Mouse (Mus musculus): ENCODE data around the gene Nfya. TPM values are rescaled to one million over a fixed set of nuclear protein-coding genes. Genes with fewer than 3 reads are reported as not detected.

Nfya gene
- polyA plus RNA-seq, 1 experiment = 63.7 TPM

- no peak overlapping the region for H3K27ac ChIP-seq (ENCODE audit: insufficient read depth, low read depth, low read length)
- no peaks in the 10 kb centered on the region for H3K4me1 ChIP-seq (ENCODE audit: control insufficient read depth, insufficient read depth, low read length)
- TF ChIP-seq POLR2A (IDR thresholded peaks at IDR 0.05; ENCODE audit: borderline replicate concordance, low read depth, low read length) = no peak
- no peak for TF ChIP-seq CTCF (IDR thresholded peaks at IDR 0.05; ENCODE audit: low read depth, low read length)
- no peak overlapping the region for H3K4me3 ChIP-seq (ENCODE audit: insufficient read depth, low read length)
Measured at GRCm38 (mm10) chr17:48372987-48373386, 36.7 kb downstream of the Nfya start.

- no peak overlapping the region for H3K4me3 ChIP-seq (ENCODE audit: insufficient read depth, low read length)
- TF ChIP-seq POLR2A (IDR thresholded peaks at IDR 0.05; ENCODE audit: borderline replicate concordance, low read depth, low read length) (no peak), CTCF (IDR thresholded peaks at IDR 0.05; ENCODE audit: low read depth, low read length) (no peak)
- H3K4me1 ChIP-seq (ENCODE audit: control insufficient read depth, insufficient read depth, low read length) = no peaks in the 10 kb centered on the region
- H3K27ac ChIP-seq (ENCODE audit: insufficient read depth, low read depth, low read length) = no peak overlapping the region
Measured at GRCm38 (mm10) chr17:48371621-48372020, 38.1 kb downstream of the Nfya start.

GRCm38 (mm10) chr17:48366806-48367205, 42.9 kb downstream of the Nfya start:
- Histone ChIP-seq H3K4me1 (ENCODE audit: control insufficient read depth, insufficient read depth, low read length) (no peaks in the 10 kb centered on the region), H3K27ac (ENCODE audit: insufficient read depth, low read depth, low read length) (no peak overlapping the region), H3K4me3 (ENCODE audit: insufficient read depth, low read length) (no peak overlapping the region)
- TF ChIP-seq CTCF (IDR thresholded peaks at IDR 0.05; ENCODE audit: low read depth, low read length) (no peak), POLR2A (IDR thresholded peaks at IDR 0.05; ENCODE audit: borderline replicate concordance, low read depth, low read length) (no peak)

GRCm38 (mm10) chr17:48365511-48366155, 44.1 kb downstream of the Nfya start:
- no peaks in the 10 kb centered on the region for H3K4me1 ChIP-seq (ENCODE audit: control insufficient read depth, insufficient read depth, low read length)
- TF ChIP-seq CTCF (IDR thresholded peaks at IDR 0.05; ENCODE audit: low read depth, low read length) (no peak), POLR2A (IDR thresholded peaks at IDR 0.05; ENCODE audit: borderline replicate concordance, low read depth, low read length) (no peak)
- H3K27ac ChIP-seq (ENCODE audit: insufficient read depth, low read depth, low read length) = no peak overlapping the region
- H3K4me3 ChIP-seq (ENCODE audit: insufficient read depth, low read length) = no peak overlapping the region

GRCm38 (mm10) chr17:48363421-48363965, 46.2 kb downstream of the Nfya start:
- Histone ChIP-seq H3K27ac (ENCODE audit: insufficient read depth, low read depth, low read length) (no peak overlapping the region), H3K4me3 (ENCODE audit: insufficient read depth, low read length) (no peak overlapping the region), H3K4me1 (ENCODE audit: control insufficient read depth, insufficient read depth, low read length) (no peaks in the 10 kb centered on the region)
- TF ChIP-seq POLR2A (IDR thresholded peaks at IDR 0.05; ENCODE audit: borderline replicate concordance, low read depth, low read length) = no peak
- no peak for TF ChIP-seq CTCF (IDR thresholded peaks at IDR 0.05; ENCODE audit: low read depth, low read length)

GRCm38 (mm10) chr17:48362966-48363365, 46.7 kb downstream of the Nfya start:
- H3K27ac ChIP-seq (ENCODE audit: insufficient read depth, low read depth, low read length) = no peak overlapping the region
- no peak overlapping the region for H3K4me3 ChIP-seq (ENCODE audit: insufficient read depth, low read length)
- H3K4me1 ChIP-seq (ENCODE audit: control insufficient read depth, insufficient read depth, low read length) = no peaks in the 10 kb centered on the region
- TF ChIP-seq POLR2A (IDR thresholded peaks at IDR 0.05; ENCODE audit: borderline replicate concordance, low read depth, low read length) (no peak), CTCF (IDR thresholded peaks at IDR 0.05; ENCODE audit: low read depth, low read length) (no peak)

- Histone ChIP-seq H3K27ac (ENCODE audit: insufficient read depth, low read depth, low read length) (no peak overlapping the region), H3K4me3 (ENCODE audit: insufficient read depth, low read length) (no peak overlapping the region), H3K4me1 (ENCODE audit: control insufficient read depth, insufficient read depth, low read length) (no peaks in the 10 kb centered on the region)
- TF ChIP-seq POLR2A (IDR thresholded peaks at IDR 0.05; ENCODE audit: borderline replicate concordance, low read depth, low read length) (no peak), CTCF (IDR thresholded peaks at IDR 0.05; ENCODE audit: low read depth, low read length) (no peak)
Measured at GRCm38 (mm10) chr17:48362346-48362745, 47.4 kb downstream of the Nfya start.

GRCm38 (mm10) chr17:48360462-48360861, 49.2 kb downstream of the Nfya start:
- Histone ChIP-seq H3K27ac (ENCODE audit: insufficient read depth, low read depth, low read length) (no peak overlapping the region), H3K4me1 (ENCODE audit: control insufficient read depth, insufficient read depth, low read length) (peaks cover 10% of the 10 kb centered on the region), H3K4me3 (ENCODE audit: insufficient read depth, low read length) (no peak overlapping the region)
- TF ChIP-seq POLR2A (IDR thresholded peaks at IDR 0.05; ENCODE audit: borderline replicate concordance, low read depth, low read length) (no peak), CTCF (IDR thresholded peaks at IDR 0.05; ENCODE audit: low read depth, low read length) (no peak)

- H3K27ac ChIP-seq (ENCODE audit: insufficient read depth, low read depth, low read length) = no peak within 1 kb of the TSS
- H3K4me3 ChIP-seq (ENCODE audit: insufficient read depth, low read length) = no peak within 1 kb of the TSS
- peaks cover 15% of the 10 kb centered on the region for H3K4me1 ChIP-seq (ENCODE audit: control insufficient read depth, insufficient read depth, low read length)
- TF ChIP-seq CTCF (IDR thresholded peaks at IDR 0.05; ENCODE audit: low read depth, low read length) (no peak), POLR2A (IDR thresholded peaks at IDR 0.05; ENCODE audit: borderline replicate concordance, low read depth, low read length) (no peak)
Measured at GRCm38 (mm10) chr17:48359616-48360015, 50.1 kb downstream of the Nfya start, which contains the start of gene Treml1. Gene Treml1 (plus strand): TSS chr17:48359916.

GRCm38 (mm10) chr17:48357892-48358291, 51.8 kb downstream of the Nfya start:
- H3K4me1 ChIP-seq (ENCODE audit: control insufficient read depth, insufficient read depth, low read length) = peaks cover 27% of the 10 kb centered on the region
- H3K4me3 ChIP-seq (ENCODE audit: insufficient read depth, low read length) = no peak overlapping the region
- TF ChIP-seq CTCF (IDR thresholded peaks at IDR 0.05; ENCODE audit: low read depth, low read length) (no peak), POLR2A (IDR thresholded peaks at IDR 0.05; ENCODE audit: borderline replicate concordance, low read depth, low read length) (no peak)
- no peak overlapping the region for H3K27ac ChIP-seq (ENCODE audit: insufficient read depth, low read depth, low read length)

Data from bone marrow macrophage, adult 2 months (primary cell).